Mouse (Mus musculus) bone marrow, adult 2 months (tissue): ENCODE data around the gene Lypd5. TPM values are rescaled to one million over a fixed set of nuclear protein-coding genes. Genes with fewer than 3 reads are reported as not detected.

Experiments
- H3K27ac ChIP-seq: fragments of 200-500 bp; 2 replicates; pipeline ENCODE4 v1.5.1; 2012; ENCODE audit warnings: low read depth, mild to moderate bottlenecking, control low read depth, inconsistent platforms, low read length; ENCODE audit not compliant: control insufficient read depth, poor library complexity, insufficient read depth
- H3K4me1 ChIP-seq: fragments of 200-500 bp; 2 replicates; pipeline ENCODE4 v1.6.1; 2011; ENCODE audit warnings: low read length; ENCODE audit not compliant: control insufficient read depth, insufficient read depth
- H3K4me3 ChIP-seq: fragments of 200-500 bp; replicated peaks from 2 replicates; pipeline ENCODE3; 2011; ENCODE audit warnings: mild to moderate bottlenecking, low read depth, low read length, control low read depth; ENCODE audit not compliant: control insufficient read depth
- CTCF ChIP-seq: fragments of 200-500 bp; IDR thresholded peaks from 2 replicates; pipeline ENCODE4 v1.5.1; 2011; ENCODE audit warnings: low read length, control low read depth; ENCODE audit not compliant: control insufficient read depth, insufficient read depth
- POLR2A ChIP-seq: fragments of 200-500 bp; IDR thresholded peaks from 2 replicates; pipeline ENCODE4 v1.6.1; 2011; ENCODE audit warnings: low read depth, mild to moderate bottlenecking, control low read depth, low read length, borderline replicate concordance; ENCODE audit not compliant: control insufficient read depth
- WGBS: fragments of 180-500 bp; shearing (Covaris S2); methylation state at CpG from one replicate; pipeline ENCODE4 v1.1.7; 2018; 5-methylcytosine and 5-hydroxymethylcytosine counted together
- polyA plus RNA-seq: library from polyadenylated mRNA; stranded (reverse); fragments of >200 nt; gene quantifications from 2 replicates; pipeline ENCODE4 v1.2.4, GENCODE M21; 2011; ENCODE audit warnings: low replicate concordance; ENCODE audit not compliant: missing spikeins, insufficient read depth, insufficient read length

The Lypd5 gene
- polyA plus RNA-seq, 1 experiment, result not detected

GRCm38 (mm10) chr7:24372300-24372699, 23.3 kb downstream of the Lypd5 start:
- Histone ChIP-seq H3K4me1 (peaks cover 17% of the 10 kb centered on the region), H3K27ac (peak overlapping the region; percentile 88), H3K4me3 (peak overlapping the region; percentile 73)
- whole genome bisulfite sequencing, result 6% methylated on average over 9 of the region's 11 CpGs
- TF ChIP-seq CTCF (no peak), POLR2A (peak; percentile 88)

GRCm38 (mm10) chr7:24372786-24373185, 23.8 kb downstream of the Lypd5 start:
- 9% methylated on average over 4 of the region's 4 CpGs for WGBS
- TF ChIP-seq POLR2A (no peak), CTCF (no peak)
- H3K27ac ChIP-seq, result peak overlapping the region; percentile 88

GRCm38 (mm10) chr7:24373538-24374379, 24.8 kb downstream of the Lypd5 start:
- 0 out of 2 replicates have a peak, but pooled peaks have one; percentile 9 for TF ChIP-seq POLR2A
- TF ChIP-seq CTCF, result no peak
- Histone ChIP-seq H3K4me3 (peak overlapping the region; percentile 51), H3K4me1 (peaks cover 15% of the 10 kb centered on the region), H3K27ac (peak overlapping the region; percentile 88)
- 4% methylated on average over 17 of the region's 20 CpGs for whole genome bisulfite sequencing

More at GRCm38 (mm10) chr7:24372786-24373185, 23.8 kb downstream of the Lypd5 start:
- Histone ChIP-seq H3K4me1 (peaks cover 17% of the 10 kb centered on the region), H3K4me3 (peak overlapping the region; percentile 73)

- peak overlapping the region; percentile 31 for H3K4me3 ChIP-seq
These were observed 27.5 kb downstream of the Lypd5 start for GRCm38 (mm10) chr7:24376456-24376855.

GRCm38 (mm10) chr7:24377091-24377865, 28.3 kb downstream of the Lypd5 start:
- peaks cover 9% of the 10 kb centered on the region for H3K4me1 ChIP-seq
- TF ChIP-seq POLR2A (peak; percentile 45; the same call in 1 of the 2 replicates), CTCF (peak; percentile 54; the same call in 1 of the 2 replicates)
- 63% methylated on average over 48 of the region's 49 CpGs for WGBS
- H3K4me3 ChIP-seq, result peak overlapping the region; percentile 3
- H3K27ac ChIP-seq, result peak overlapping the region; percentile 78

More at GRCm38 (mm10) chr7:24376456-24376855, 27.5 kb downstream of the Lypd5 start:
- WGBS, result 77% methylated on average over 8 of the region's 8 CpGs
- H3K4me1 ChIP-seq, result peaks cover 9% of the 10 kb centered on the region
- peak overlapping the region; percentile 78 for H3K27ac ChIP-seq
- TF ChIP-seq POLR2A (no peak), CTCF (no peak)

GRCm38 (mm10) chr7:24378049-24378701, 29.2 kb downstream of the Lypd5 start:
- WGBS, result 80% methylated on average over 10 of the region's 10 CpGs
- TF ChIP-seq POLR2A (no peak), CTCF (no peak)
- Histone ChIP-seq H3K4me3 (no peak overlapping the region), H3K27ac (peak overlapping the region; percentile 78), H3K4me1 (peaks cover 9% of the 10 kb centered on the region)

- H3K27ac ChIP-seq, result peak overlapping the region; percentile 53
- no peak overlapping the region for H3K4me3 ChIP-seq
- peaks cover 4% of the 10 kb centered on the region; the same call in 1 of the 2 replicates for H3K4me1 ChIP-seq
- TF ChIP-seq CTCF (no peak), POLR2A (no peak)
- 31% methylated on average over 7 of the region's 7 CpGs for WGBS
These were observed 30.9 kb downstream of the Lypd5 start for GRCm38 (mm10) chr7:24379934-24380333.
